Mouse (Mus musculus): Measurements from ENCODE around the gene Psd4. TPM values are rescaled to one million over a fixed set of nuclear protein-coding genes. Genes with fewer than 3 reads are reported as not detected.

Gene Psd4
- polyA plus RNA-seq (2014; fragmentation: Nextera tagmentation; extraction: Ambion mirVana), result 0.39 and 0.84 TPM in 2 replicates

- H3K9ac ChIP-seq (ENCODE audit: low read length), result peak within 1 kb of the TSS; percentile 57
- peak within 1 kb of the TSS; percentile 37 for H3K4me3 ChIP-seq (ENCODE audit: low read depth, low read length)
- no peaks in the 10 kb centered on the region for H3K4me1 ChIP-seq (ENCODE audit: control insufficient read depth, insufficient read depth, low read length)
- no peaks in the 10 kb centered on the region for H3K27me3 ChIP-seq (replicated peaks; ENCODE audit: control insufficient read depth, insufficient read depth, low read length)
- H3K27ac ChIP-seq (ENCODE audit: low read depth, low read length), result no peak within 1 kb of the TSS
- DNase-seq (ENCODE audit: low spot score) (peak; percentile 58), ATAC-seq (peak; percentile 85)
- no peaks in the 10 kb centered on the region for H3K36me3 ChIP-seq (ENCODE audit: control insufficient read depth, insufficient read depth, low read length)
- H3K9me3 ChIP-seq (replicated peaks; ENCODE audit: control insufficient read depth, low read length), result no peaks in the 10 kb centered on the region
- H3K4me2 ChIP-seq (ENCODE audit: low read length), result peak within 1 kb of the TSS; percentile 81
- whole genome bisulfite sequencing, result 4% methylated on average over 47 of the region's 47 CpGs
Measured at GRCm38 (mm10) chr2:24367030-24367894, at the start of gene Psd4. Gene Psd4, plus strand, starts transcription at chr2:24367580.

GRCm38 (mm10) chr2:24317919-24318598 is 49.3 kb upstream of the Psd4 start:
- DNase-seq (ENCODE audit: low spot score), result no peak
- no peaks in the 10 kb centered on the region for H3K36me3 ChIP-seq (ENCODE audit: control insufficient read depth, insufficient read depth, low read length)
- 89% methylated on average over 4 of the region's 4 CpGs for WGBS
- no peaks in the 10 kb centered on the region for H3K9me3 ChIP-seq (replicated peaks; ENCODE audit: control insufficient read depth, low read length)
- H3K9ac ChIP-seq (ENCODE audit: low read length), result no peak overlapping the region
- no peaks in the 10 kb centered on the region for H3K27me3 ChIP-seq (replicated peaks; ENCODE audit: control insufficient read depth, insufficient read depth, low read length)
- no peak overlapping the region for H3K27ac ChIP-seq (ENCODE audit: low read depth, low read length)
- no peak for ATAC-seq
- H3K4me3 ChIP-seq (ENCODE audit: low read depth, low read length), result no peak overlapping the region
- H3K4me1 ChIP-seq (ENCODE audit: control insufficient read depth, insufficient read depth, low read length), result no peaks in the 10 kb centered on the region
- no peak overlapping the region for H3K4me2 ChIP-seq (ENCODE audit: low read length)

DNA sequence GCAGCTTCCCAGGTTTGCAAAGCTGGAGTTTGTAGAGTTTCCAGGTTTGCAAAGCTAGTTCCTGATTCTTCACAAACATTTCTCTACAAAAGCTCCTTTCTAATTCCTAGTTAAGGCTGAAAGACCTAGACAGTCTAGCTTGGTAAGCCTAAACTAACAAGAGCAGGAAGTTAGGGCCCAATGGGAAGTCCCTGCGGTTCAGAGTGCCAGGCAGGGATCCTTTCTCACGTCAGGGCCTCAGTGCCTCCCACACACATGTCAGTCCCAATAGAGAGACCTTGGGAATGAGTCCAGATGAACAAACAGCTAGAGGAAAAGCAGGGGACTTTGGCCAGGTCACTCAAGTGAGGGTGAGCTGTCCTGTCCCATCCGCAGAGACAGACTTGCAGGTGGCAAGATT is 32.0 kb upstream of the Psd4 start:
- Histone ChIP-seq H3K4me1 (ENCODE audit: control insufficient read depth, insufficient read depth, low read length) (no peaks in the 10 kb centered on the region), H3K27me3 (replicated peaks; ENCODE audit: control insufficient read depth, insufficient read depth, low read length) (no peaks in the 10 kb centered on the region), H3K4me3 (ENCODE audit: low read depth, low read length) (no peak overlapping the region), H3K27ac (ENCODE audit: low read depth, low read length) (no peak overlapping the region), H3K9ac (ENCODE audit: low read length) (no peak overlapping the region), H3K9me3 (replicated peaks; ENCODE audit: control insufficient read depth, low read length) (no peaks in the 10 kb centered on the region), H3K36me3 (ENCODE audit: control insufficient read depth, insufficient read depth, low read length) (no peaks in the 10 kb centered on the region), H3K4me2 (ENCODE audit: low read length) (no peak overlapping the region)
- no peak for ATAC-seq
- no peak for DNase-seq (ENCODE audit: low spot score)
- 75% methylated on average over 3 of the region's 3 CpGs for WGBS

DNA sequence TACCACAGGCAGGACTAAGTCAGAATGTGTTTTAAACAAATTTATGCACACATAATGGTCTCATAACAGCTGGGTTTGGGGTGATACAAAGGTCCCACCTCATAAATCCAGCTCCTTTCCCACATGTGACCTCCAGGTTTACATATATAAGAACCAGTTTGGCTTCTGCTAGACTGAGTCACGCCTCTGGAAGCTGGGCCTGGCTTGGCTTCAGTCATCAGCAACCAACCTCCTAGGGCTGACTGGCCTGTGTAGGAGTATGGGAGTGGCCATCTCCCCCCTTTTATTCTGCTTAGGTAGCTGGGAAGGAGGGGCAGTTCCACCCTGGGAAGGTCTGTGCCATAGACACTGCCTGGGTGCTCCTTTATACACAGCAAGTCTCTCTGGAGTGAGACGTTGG is 30.8 kb upstream of the Psd4 start, which contains the start of gene Il1rn:
TSS of gene Il1rn (plus strand) at position 309 of the 400 bp plus-strand sequence.
- Histone ChIP-seq H3K4me2 (ENCODE audit: low read length) (no peak within 1 kb of the TSS), H3K36me3 (ENCODE audit: control insufficient read depth, insufficient read depth, low read length) (no peaks in the 10 kb centered on the region), H3K4me3 (ENCODE audit: low read depth, low read length) (no peak within 1 kb of the TSS), H3K27ac (ENCODE audit: low read depth, low read length) (no peak within 1 kb of the TSS), H3K9me3 (replicated peaks; ENCODE audit: control insufficient read depth, low read length) (no peaks in the 10 kb centered on the region), H3K9ac (ENCODE audit: low read length) (no peak within 1 kb of the TSS), H3K4me1 (ENCODE audit: control insufficient read depth, insufficient read depth, low read length) (no peaks in the 10 kb centered on the region), H3K27me3 (replicated peaks; ENCODE audit: control insufficient read depth, insufficient read depth, low read length) (no peaks in the 10 kb centered on the region)
- no peak for DNase-seq (ENCODE audit: low spot score)
- no peak for ATAC-seq
- WGBS, result 90% methylated on average over 2 of the region's 2 CpGs

GRCm38 (mm10) chr2:24341395-24341885 is 25.9 kb upstream of the Psd4 start:
- Histone ChIP-seq H3K36me3 (ENCODE audit: control insufficient read depth, insufficient read depth, low read length) (no peaks in the 10 kb centered on the region), H3K9ac (ENCODE audit: low read length) (no peak overlapping the region), H3K27me3 (replicated peaks; ENCODE audit: control insufficient read depth, insufficient read depth, low read length) (no peaks in the 10 kb centered on the region), H3K9me3 (replicated peaks; ENCODE audit: control insufficient read depth, low read length) (no peaks in the 10 kb centered on the region), H3K27ac (ENCODE audit: low read depth, low read length) (no peak overlapping the region), H3K4me3 (ENCODE audit: low read depth, low read length) (no peak overlapping the region), H3K4me2 (ENCODE audit: low read length) (no peak overlapping the region), H3K4me1 (ENCODE audit: control insufficient read depth, insufficient read depth, low read length) (no peaks in the 10 kb centered on the region)
- no peak for ATAC-seq
- no peak for DNase-seq (ENCODE audit: low spot score)
- 64% methylated on average over 3 of the region's 3 CpGs for WGBS

- Histone ChIP-seq H3K4me2 (ENCODE audit: low read length) (no peak overlapping the region), H3K9me3 (replicated peaks; ENCODE audit: control insufficient read depth, low read length) (no peaks in the 10 kb centered on the region), H3K27me3 (replicated peaks; ENCODE audit: control insufficient read depth, insufficient read depth, low read length) (no peaks in the 10 kb centered on the region), H3K4me1 (ENCODE audit: control insufficient read depth, insufficient read depth, low read length) (no peaks in the 10 kb centered on the region), H3K27ac (ENCODE audit: low read depth, low read length) (no peak overlapping the region), H3K9ac (ENCODE audit: low read length) (no peak overlapping the region), H3K4me3 (ENCODE audit: low read depth, low read length) (no peak overlapping the region), H3K36me3 (ENCODE audit: control insufficient read depth, insufficient read depth, low read length) (no peaks in the 10 kb centered on the region)
- DNase-seq (ENCODE audit: low spot score) (no peak), ATAC-seq (no peak)
- 84% methylated on average over 4 of the region's 4 CpGs for WGBS
Measured at GRCm38 (mm10) chr2:24344619-24345018, 22.8 kb upstream of the Psd4 start.

GRCm38 (mm10) chr2:24345056-24345455 is 22.3 kb upstream of the Psd4 start:
- Histone ChIP-seq H3K4me2 (ENCODE audit: low read length) (no peak overlapping the region), H3K4me3 (ENCODE audit: low read depth, low read length) (no peak overlapping the region), H3K4me1 (ENCODE audit: control insufficient read depth, insufficient read depth, low read length) (no peaks in the 10 kb centered on the region), H3K36me3 (ENCODE audit: control insufficient read depth, insufficient read depth, low read length) (no peaks in the 10 kb centered on the region), H3K9me3 (replicated peaks; ENCODE audit: control insufficient read depth, low read length) (no peaks in the 10 kb centered on the region), H3K27me3 (replicated peaks; ENCODE audit: control insufficient read depth, insufficient read depth, low read length) (no peaks in the 10 kb centered on the region), H3K9ac (ENCODE audit: low read length) (no peak overlapping the region), H3K27ac (ENCODE audit: low read depth, low read length) (no peak overlapping the region)
- WGBS, result 69% methylated on average over 8 of the region's 8 CpGs
- ATAC-seq (no peak), DNase-seq (ENCODE audit: low spot score) (no peak)

DNA sequence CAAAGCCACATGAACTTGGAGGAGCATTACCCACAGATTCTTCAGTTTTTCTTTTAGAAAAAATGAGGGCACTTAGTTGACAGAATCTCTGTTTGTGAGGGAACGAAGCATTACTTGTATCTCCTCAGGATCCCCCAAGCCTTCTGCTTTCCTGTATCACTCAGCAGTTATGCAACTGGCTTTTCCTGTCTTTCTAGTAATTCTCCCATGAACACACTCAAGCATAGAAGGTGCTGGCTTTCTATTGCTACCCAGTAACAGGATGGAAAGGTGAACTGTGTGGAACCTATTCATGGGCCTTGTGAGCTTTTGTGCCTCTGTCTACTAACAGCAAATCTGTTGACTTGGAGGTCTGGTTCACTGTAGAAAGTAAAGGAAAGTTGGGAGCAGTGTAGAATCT is 19.5 kb upstream of the Psd4 start:
- ATAC-seq (no peak), DNase-seq (ENCODE audit: low spot score) (no peak)
- Histone ChIP-seq H3K4me3 (ENCODE audit: low read depth, low read length) (no peak overlapping the region), H3K4me2 (ENCODE audit: low read length) (no peak overlapping the region), H3K9me3 (replicated peaks; ENCODE audit: control insufficient read depth, low read length) (no peaks in the 10 kb centered on the region), H3K27ac (ENCODE audit: low read depth, low read length) (no peak overlapping the region), H3K27me3 (replicated peaks; ENCODE audit: control insufficient read depth, insufficient read depth, low read length) (no peaks in the 10 kb centered on the region), H3K9ac (ENCODE audit: low read length) (no peak overlapping the region), H3K36me3 (ENCODE audit: control insufficient read depth, insufficient read depth, low read length) (no peaks in the 10 kb centered on the region), H3K4me1 (ENCODE audit: control insufficient read depth, insufficient read depth, low read length) (no peaks in the 10 kb centered on the region)
- whole genome bisulfite sequencing, result 92% methylated on average over 1 of the region's 1 CpGs

DNA sequence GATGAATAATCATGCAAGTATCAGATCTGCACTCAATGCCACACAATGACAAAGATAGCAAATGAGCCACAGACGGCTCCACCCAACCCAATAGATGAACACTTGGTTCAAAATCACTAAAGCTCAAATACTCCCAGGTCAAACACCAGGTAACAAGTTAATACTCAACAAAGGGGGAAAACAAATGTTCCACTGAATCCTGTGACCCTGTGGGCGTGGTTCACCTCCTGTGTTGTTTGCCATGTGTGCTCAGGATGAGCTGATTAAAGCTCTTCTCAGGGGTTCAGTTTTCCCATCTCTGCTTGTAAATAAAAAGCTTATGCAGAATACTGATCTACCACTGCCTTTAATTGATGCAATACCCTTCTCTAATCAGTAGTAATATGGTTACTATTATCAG is 16.2 kb upstream of the Psd4 start:
- Histone ChIP-seq H3K9me3 (replicated peaks; ENCODE audit: control insufficient read depth, low read length) (no peaks in the 10 kb centered on the region), H3K4me2 (ENCODE audit: low read length) (no peak overlapping the region), H3K9ac (ENCODE audit: low read length) (no peak overlapping the region), H3K4me3 (ENCODE audit: low read depth, low read length) (no peak overlapping the region), H3K36me3 (ENCODE audit: control insufficient read depth, insufficient read depth, low read length) (no peaks in the 10 kb centered on the region), H3K27ac (ENCODE audit: low read depth, low read length) (no peak overlapping the region), H3K4me1 (ENCODE audit: control insufficient read depth, insufficient read depth, low read length) (no peaks in the 10 kb centered on the region), H3K27me3 (replicated peaks; ENCODE audit: control insufficient read depth, insufficient read depth, low read length) (no peaks in the 10 kb centered on the region)
- WGBS, result 90% methylated on average over 2 of the region's 2 CpGs
- ATAC-seq (no peak), DNase-seq (ENCODE audit: low spot score) (no peak)

Data from forebrain, embryonic 14.5 days (tissue).